8 mouse cellular contexts compared by ENCODE assay signal in the genomic region with DNA sequence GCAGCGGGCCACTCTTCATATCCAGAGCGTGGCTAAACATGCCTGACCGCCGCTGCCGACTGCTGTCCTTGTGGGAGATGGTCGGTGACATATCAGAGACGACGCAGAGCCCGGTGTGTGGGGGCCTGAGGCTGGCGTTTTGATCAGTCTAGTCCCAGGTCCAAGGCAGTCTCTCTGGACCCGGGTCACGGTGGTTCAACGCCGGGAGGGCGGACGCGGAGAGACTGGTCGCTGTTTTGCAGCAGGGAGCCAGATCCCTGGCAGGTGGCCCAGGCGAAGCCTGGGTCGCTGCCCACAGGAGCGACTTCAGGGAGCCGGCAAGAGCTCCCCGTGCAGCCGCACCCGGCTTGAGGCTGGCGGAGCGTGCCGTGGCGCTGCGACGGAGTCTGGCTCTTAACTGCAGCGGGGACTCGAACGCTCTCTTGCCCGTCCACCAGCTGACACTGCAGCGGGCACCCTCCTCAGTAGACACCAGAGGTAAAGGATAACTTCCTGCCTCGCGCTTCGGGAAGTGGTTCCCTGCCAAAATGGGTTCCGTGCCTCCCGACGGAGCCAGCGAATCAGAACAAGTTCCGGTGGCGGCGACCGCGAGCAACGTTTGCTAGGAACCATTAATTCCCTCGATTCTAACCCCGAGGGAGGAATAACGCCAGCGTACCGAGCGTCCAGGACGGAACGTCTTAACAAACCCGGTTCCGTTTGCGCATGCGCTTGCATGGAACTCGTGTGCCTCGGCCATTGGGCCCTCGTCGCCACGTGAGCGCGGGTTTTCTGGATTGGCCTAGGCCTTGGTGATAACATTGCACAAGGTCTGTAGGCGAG. TPM values are rescaled to one million over a fixed set of nuclear protein-coding genes. Genes with fewer than 3 reads are reported as not detected.
DNase-seq lines count a peak whose midpoint lies in the region; ATAC-seq lines count a peak whose summit lies in the region.

A gene (minus strand): TSS at position 669 of the 822 bp plus-strand sequence.

- no peaks in the 10 kb centered on the region for H3K27me3 ChIP-seq in hindbrain, embryonic 11.5 days (ENCODE audit: control insufficient read depth, insufficient read depth, low read length)

- no peaks in the 10 kb centered on the region for H3K4me1 ChIP-seq in hindbrain, embryonic 11.5 days (replicated peaks; ENCODE audit: control insufficient read depth, insufficient read depth, low read length)

- H3K9ac ChIP-seq in hindbrain, embryonic 11.5 days (ENCODE audit: low read depth, low read length), result peak within 1 kb of the TSS; percentile 70

- peak within 1 kb of the TSS; percentile 90 for H3K4me2 ChIP-seq in hindbrain, embryonic 11.5 days (replicated peaks; ENCODE audit: low read depth, low read length)

- ATAC-seq in hindbrain, embryonic 11.5 days (ENCODE audit: low FRiP score), result peak; percentile 97

- H3K9me3 ChIP-seq in hindbrain, embryonic 11.5 days (ENCODE audit: control insufficient read depth, low read length), result no peaks in the 10 kb centered on the region

- H3K27ac ChIP-seq in hindbrain, embryonic 11.5 days (ENCODE audit: low read depth, low read length), result peak within 1 kb of the TSS; percentile 83

- peak within 1 kb of the TSS; percentile 87 for H3K4me3 ChIP-seq in hindbrain, embryonic 11.5 days (ENCODE audit: low read depth, low read length)

- under 1% methylated on average over 69 of the region's 69 CpGs for WGBS in hindbrain, embryonic 11.5 days

- DNase-seq in Muller cell, postnatal 12 days (ENCODE audit: inconsistent ontology term), result peak; percentile 97
- peak; percentile 99 for DNase-seq in cerebellum, adult 9-11 months
- peak; percentile 98 to 100 for DNase-seq in frontal cortex, adult 2 months (ENCODE audit: extremely low spot score in 1 of 2, low spot score in 1 of 2)
- DNase-seq in hindbrain, embryonic 11.5 days (ENCODE audit: low spot score), result peak; percentile 100
- DNase-seq in layer of hippocampus, postnatal 10 days (ENCODE audit: low spot score in 2 of 2), result peak; percentile 100
- DNase-seq in lung, postnatal 10 days, result peak; percentile 100
- DNase-seq in ovary, postnatal 36 days (ENCODE audit: low spot score), result peak; percentile 97
- peak; percentile 96 for DNase-seq in thymus, postnatal 25 days

- no peaks in the 10 kb centered on the region for H3K36me3 ChIP-seq in hindbrain, embryonic 11.5 days (ENCODE audit: control insufficient read depth, insufficient read depth, low read length)

RNA-seq across cellular contexts. Expression of the gene that starts here (rescaled TPM):
- 18.2 and 18.8 TPM in 2 replicates for polyA plus RNA-seq in frontal cortex, adult 2 months (2012; rRNA removed)
- polyA plus RNA-seq in hindbrain, embryonic 11.5 days (2014; fragmentation: Nextera tagmentation; extraction: Ambion mirVana), result 12.8 and 13.3 TPM in 2 replicates
- 10 to 100 TPM; 24.4 to 25.2 TPM for total RNA-seq in layer of hippocampus, postnatal 10 days (2021)

Comparison
In these comparisons a context has a peak if more than half of its experiments do, and no peak if none do; other contexts are left out.
1. Peak in every context shown above with its lines: DNase-seq, ATAC-seq, H3K4me3 ChIP-seq and H3K27ac ChIP-seq.